In the genomic region with DNA sequence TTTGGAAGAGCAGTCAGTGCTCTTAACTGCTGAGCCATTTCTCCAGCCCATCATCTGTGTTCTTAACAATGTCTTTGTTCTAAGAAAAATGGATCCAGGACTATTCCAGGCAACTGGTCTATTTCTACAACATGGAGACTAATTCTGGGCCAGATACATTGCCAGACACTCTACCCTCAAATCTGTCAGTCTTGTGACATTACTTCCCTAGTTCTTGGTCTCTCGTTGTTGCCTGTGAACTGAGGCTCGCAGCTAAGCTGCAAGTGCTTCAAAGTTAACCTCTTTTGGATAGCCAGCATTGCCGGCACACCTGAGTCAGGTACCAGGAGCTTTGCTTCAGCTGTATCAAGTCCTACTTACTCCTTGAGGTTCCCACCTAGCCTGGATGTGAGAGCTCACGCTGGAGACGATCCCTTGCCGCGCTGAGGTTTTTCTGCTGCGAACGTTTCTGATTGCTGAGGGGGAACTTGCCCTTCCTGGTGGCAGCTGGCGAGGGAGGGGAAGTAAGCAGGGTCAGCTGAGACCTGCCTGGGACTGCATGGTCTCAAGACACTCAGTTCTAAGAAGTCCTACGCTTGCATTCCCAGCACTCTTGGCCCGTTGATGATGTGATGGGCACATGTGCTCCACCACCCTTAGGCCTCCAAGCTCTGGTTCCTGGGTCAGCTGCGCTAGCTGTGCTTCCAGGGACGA, we compare ENCODE assay signal across 13 mouse cellular contexts.
DNase-seq lines count a peak whose midpoint lies in the region; ATAC-seq and TF ChIP-seq lines count a peak whose summit lies in the region.
"Had no signal": no experiment of that assay in that cellular context is flagged by ENCODE, and none has a peak within 500 bp of the region (broad histone marks: within the 10 kb centered on the region; RNA-seq: fewer than 3 reads in every experiment).

No protein-coding gene starts in this region.

- no peak for TF ChIP-seq CTCF in layer of hippocampus, adult 2 months (conservative IDR thresholded peaks at IDR 0.05)
- TF ChIP-seq CTCF in bone marrow macrophage, adult 2 months (IDR thresholded peaks at IDR 0.05; ENCODE audit: low read depth, low read length) = no peak

- peaks cover 43% of the 10 kb centered on the region for H3K4me1 ChIP-seq in bone marrow macrophage, adult 2 months (ENCODE audit: control insufficient read depth, insufficient read depth, low read length)
- H3K4me1 ChIP-seq in liver, embryonic 16.5 days (ENCODE audit: control insufficient read depth, low read depth, low read length) = no peaks in the 10 kb centered on the region
- H3K4me1 ChIP-seq in hindbrain, embryonic 10.5 days (replicated peaks) = peaks cover 63% of the 10 kb centered on the region

- no peaks in the 10 kb centered on the region for H3K9me3 ChIP-seq in liver, embryonic 16.5 days (replicated peaks; ENCODE audit: control insufficient read depth, low read length)
- no peaks in the 10 kb centered on the region for H3K9me3 ChIP-seq in hindbrain, embryonic 10.5 days
- H3K9me3 ChIP-seq: limb, embryonic 15.5 days had no signal

- no peak overlapping the region for H3K4me3 ChIP-seq in layer of hippocampus, adult 2 months
- H3K4me3 ChIP-seq in bone marrow macrophage, adult 2 months (ENCODE audit: insufficient read depth, low read length) = peak overlapping the region; percentile 55
- no peak overlapping the region for H3K4me3 ChIP-seq in liver, embryonic 16.5 days (ENCODE audit: low read depth, low read length)
- H3K4me3 ChIP-seq in hindbrain, embryonic 10.5 days = no peak overlapping the region
- H3K4me3 ChIP-seq: limb, embryonic 15.5 days had no signal

- H3K9ac ChIP-seq in liver, embryonic 16.5 days (ENCODE audit: low read depth, low read length) = no peak overlapping the region
- H3K9ac ChIP-seq: limb, embryonic 15.5 days had no signal

- no peaks in the 10 kb centered on the region for H3K36me3 ChIP-seq in liver, embryonic 16.5 days (ENCODE audit: control insufficient read depth, insufficient read depth)
- no peaks in the 10 kb centered on the region for H3K36me3 ChIP-seq in hindbrain, embryonic 10.5 days
- H3K36me3 ChIP-seq: limb, embryonic 15.5 days had no signal

- no peaks in the 10 kb centered on the region for H3K27me3 ChIP-seq in liver, embryonic 16.5 days (ENCODE audit: control insufficient read depth, insufficient read depth, low read depth, low read length)
- H3K27me3 ChIP-seq in hindbrain, embryonic 10.5 days (ENCODE audit: insufficient read depth, poor library complexity, severe bottlenecking) = peaks cover 10% of the 10 kb centered on the region; the same call in 1 of the 2 replicates
- H3K27me3 ChIP-seq: limb, embryonic 15.5 days had no signal

- DNase-seq in layer of hippocampus, adult 2 months (ENCODE audit: low spot score in 2 of 2) = no peak
- DNase-seq in layer of hippocampus, postnatal 10 days (ENCODE audit: low spot score in 2 of 2) = no peak
- peak; percentile 17 to 27 for DNase-seq in B cell, adult 2 months
- no peak for DNase-seq in cerebellum, postnatal 36 days
- DNase-seq in hindbrain, embryonic 10.5 days (ENCODE audit: low spot score) = no peak
- DNase-seq in adrenal gland, adult 2 months = no peak
- DNase-seq: adrenal gland, postnatal 10 days; embryo, embryonic 11 days; right cerebral cortex, postnatal 4 days; thymus, adult 2 months had no signal

- 26% methylated on average over 14 of the region's 14 CpGs for whole genome bisulfite sequencing in liver, embryonic 16.5 days (ENCODE audit: insufficient replicate concordance)
- 83% methylated on average over 14 of the region's 14 CpGs for WGBS in hindbrain, embryonic 10.5 days

- TF ChIP-seq POLR2A in bone marrow macrophage, adult 2 months (IDR thresholded peaks at IDR 0.05; ENCODE audit: borderline replicate concordance, low read depth, low read length) = no peak

- no peak overlapping the region for H3K4me2 ChIP-seq in liver, embryonic 16.5 days (ENCODE audit: low read depth, low read length)
- H3K4me2 ChIP-seq: limb, embryonic 15.5 days had no signal

- ATAC-seq in liver, embryonic 16.5 days (ENCODE audit: low read depth) = 0 out of 2 replicates have a peak, but pooled peaks have one; percentile 37

- H3K27ac ChIP-seq in layer of hippocampus, adult 2 months = peak overlapping the region; percentile 89
- H3K27ac ChIP-seq in bone marrow macrophage, adult 2 months (ENCODE audit: insufficient read depth, low read depth, low read length) = peak overlapping the region; percentile 96
- H3K27ac ChIP-seq in liver, embryonic 16.5 days (ENCODE audit: low read length) = no peak overlapping the region
- no peak overlapping the region for H3K27ac ChIP-seq in hindbrain, embryonic 10.5 days
- H3K27ac ChIP-seq: limb, embryonic 15.5 days had no signal

Comparison
In these comparisons a context has a peak if more than half of its experiments do, and no peak if none do; other contexts are left out.
1. DNase-seq: peak in B cell, adult 2 months (2 of 2); none in layer of hippocampus, adult 2 months (0 of 2), layer of hippocampus, postnatal 10 days (0 of 2), cerebellum, postnatal 36 days (0 of 2), hindbrain, embryonic 10.5 days (single experiment) and adrenal gland, adult 2 months (single experiment).
2. H3K27ac ChIP-seq: peak in layer of hippocampus, adult 2 months (single experiment) and bone marrow macrophage, adult 2 months (single experiment); none in liver, embryonic 16.5 days (single experiment) and hindbrain, embryonic 10.5 days (single experiment).